Mouse (Mus musculus) cortical plate, adult 2 months (tissue): ENCODE data around the gene Matk.

Source experiments
- CTCF ChIP-seq: fragments of 200-500 bp; IDR thresholded peaks from 2 replicates; pipeline ENCODE4 v1.5.1; 2011; ENCODE audit warnings: mild to moderate bottlenecking, control low read depth, low read length; ENCODE audit not compliant: insufficient read depth; ENCODE audit errors: extremely low read depth
- POLR2A ChIP-seq: fragments of 200-500 bp; IDR thresholded peaks from 2 replicates; pipeline ENCODE4 v1.6.1; 2011; ENCODE audit warnings: mild to moderate bottlenecking, low read length, control low read depth; ENCODE audit not compliant: insufficient read depth; ENCODE audit errors: extremely low read depth

GRCm38 (mm10) chr10:81277676-81278075, 24.9 kb downstream of the Matk start:
- TF ChIP-seq CTCF (no peak), POLR2A (no peak)
